Mouse (Mus musculus) liver, embryonic 14.5 days (tissue): Measurements from ENCODE around the gene Bmp7. TPM values are rescaled to one million over a fixed set of nuclear protein-coding genes. Genes with fewer than 3 reads are reported as not detected.

ENCODE experiments used
- ATAC-seq: fragments of 200-750 bp; cut with Nextera tagmentation; 2 replicates; pipeline ENCODE4 v1.8.0; 2017; ENCODE audit warnings: moderate number of reproducible peaks, mild to moderate bottlenecking, moderate library complexity; ENCODE audit not compliant: insufficient read depth
- DNase-seq, 3 experiments: peaks; one replicate each; pipeline ENCODE4 v3.0.0-alpha.2; 2012 to 2013; ENCODE audit warnings: low read depth in 3 of 3, low spot score in 3 of 3
- H3K27ac ChIP-seq: fragments of 300-500 bp; sonication (generic); 2 replicates; pipeline ENCODE4 v1.5.1; 2014; ENCODE audit warnings: moderate library complexity, mild to moderate bottlenecking, control low read depth, inconsistent platforms
- H3K27me3 ChIP-seq: fragments of 300-500 bp; sonication (generic); 2 replicates; pipeline ENCODE4 v1.6.1; 2014; ENCODE audit warnings: mild to moderate bottlenecking, low read length, moderate library complexity; ENCODE audit not compliant: control insufficient read depth, insufficient read depth
- H3K36me3 ChIP-seq: fragments of 300-500 bp; sonication (generic); replicated peaks from 2 replicates; pipeline ENCODE4 v1.6.1; 2014; ENCODE audit warnings: low read depth; ENCODE audit not compliant: control insufficient read depth, insufficient read depth
- H3K4me1 ChIP-seq, 2 experiments: fragments of 200-500 bp in 1 of 2; fragments of 300-500 bp in 1 of 2; sonication (generic) in 1 of 2; replicated peaks; 2 replicates each; pipeline ENCODE4 v1.6.1; 2012 to 2014; ENCODE audit warnings: antibody characterized with exemption in 1 of 2, inconsistent platforms in 1 of 2, low read length in 1 of 2; ENCODE audit not compliant: control insufficient read depth in 2 of 2, insufficient read depth in 2 of 2
- H3K4me2 ChIP-seq: fragments of 300-500 bp; sonication (generic); 2 replicates; pipeline ENCODE4 v1.6.1; 2014; ENCODE audit warnings: low read depth, mild to moderate bottlenecking, control low read depth, moderate library complexity
- H3K4me3 ChIP-seq, 2 experiments: fragments of 200-500 bp in 1 of 2; fragments of 300-500 bp in 1 of 2; sonication (generic) in 1 of 2; 2 replicates each; pipeline ENCODE4 v1.5.1; 2012 to 2014; ENCODE audit warnings: low read depth in 2 of 2, low read length in 2 of 2, mild to moderate bottlenecking in 2 of 2, control low read depth in 1 of 2, inconsistent platforms in 1 of 2, moderate library complexity in 1 of 2; ENCODE audit not compliant: insufficient read depth in 1 of 2
- H3K9ac ChIP-seq: fragments of 300-500 bp; sonication (generic); replicated peaks from 2 replicates; pipeline ENCODE4 v1.6.1; 2014; ENCODE audit warnings: mild to moderate bottlenecking, control low read depth, moderate library complexity
- H3K9me3 ChIP-seq: fragments of 300-500 bp; sonication (generic); 2 replicates; pipeline ENCODE4 v1.6.1; 2016; ENCODE audit warnings: low read length, mixed read lengths; ENCODE audit not compliant: control insufficient read depth
- CTCF ChIP-seq: IDR thresholded peaks from 2 replicates; pipeline ENCODE4 v1.5.1; 2016; ENCODE audit warnings: antibody characterized with exemption, low read depth, control low read depth
- EP300 ChIP-seq: IDR thresholded peaks from 2 replicates; pipeline ENCODE4 v1.6.1; 2016; ENCODE audit warnings: antibody characterized with exemption, low read depth
- WGBS: fragments of 180-500 bp; shearing (Covaris S2); extraction: QIAGEN DNeasy Blood & Tissue Kit; methylation state at CpG from one replicate; pipeline ENCODE4 v1.1.7; 2014; ENCODE audit not compliant: insufficient replicate concordance; 5-methylcytosine and 5-hydroxymethylcytosine counted together
- polyA plus RNA-seq, 2 experiments: library from polyadenylated mRNA; depleted of rRNA in 1 of 2; stranded (reverse) in 1 of 2; unstranded in 1 of 2; fragments of >200 nt; fragmentation: Nextera tagmentation in 1 of 2; extraction: Ambion mirVana in 1 of 2; gene quantifications; 2 replicates each; pipeline versions ENCODE4 v1.2.1 to v1.2.3; 2012 to 2014

The Bmp7 gene
- polyA plus RNA-seq, 2 experiments = 1.7 to 1.8 TPM

DNA sequence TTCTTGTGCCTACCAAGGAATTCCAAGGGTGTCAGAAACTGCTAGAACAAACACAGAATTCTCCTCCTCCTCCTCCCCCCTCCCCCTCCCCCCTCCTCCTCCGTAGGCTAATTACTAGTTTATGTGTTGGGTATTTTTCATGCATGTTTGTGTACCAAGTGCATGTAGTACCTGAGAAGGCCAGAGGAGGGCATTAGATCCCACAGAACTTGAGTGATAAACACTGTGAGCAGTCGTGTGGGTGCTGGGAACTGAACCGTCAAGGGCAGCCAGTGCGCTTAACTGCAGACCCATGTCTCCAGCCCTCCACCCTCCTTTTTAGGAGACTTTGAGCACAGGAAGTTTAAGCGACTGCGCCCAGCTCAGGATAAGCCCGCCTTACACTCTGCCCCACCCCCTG is 75.6 kb downstream of the Bmp7 start:
- Histone ChIP-seq H3K36me3 (no peaks in the 10 kb centered on the region), H3K27me3 (peaks cover 3% of the 10 kb centered on the region; the same call in 1 of the 2 replicates), H3K4me3 (no peak overlapping the region), H3K9me3 (no peaks in the 10 kb centered on the region), H3K9ac (no peak overlapping the region), H3K4me2 (no peak overlapping the region), H3K4me1 (no peaks in the 10 kb centered on the region), H3K27ac (no peak overlapping the region)
- WGBS = 73% methylated on average over 7 of the region's 7 CpGs
- TF ChIP-seq CTCF (0 out of 2 replicates have a peak, but pooled peaks have one; percentile 24), EP300 (no peak)
- ATAC-seq (no peak), DNase-seq (no peak)

DNA sequence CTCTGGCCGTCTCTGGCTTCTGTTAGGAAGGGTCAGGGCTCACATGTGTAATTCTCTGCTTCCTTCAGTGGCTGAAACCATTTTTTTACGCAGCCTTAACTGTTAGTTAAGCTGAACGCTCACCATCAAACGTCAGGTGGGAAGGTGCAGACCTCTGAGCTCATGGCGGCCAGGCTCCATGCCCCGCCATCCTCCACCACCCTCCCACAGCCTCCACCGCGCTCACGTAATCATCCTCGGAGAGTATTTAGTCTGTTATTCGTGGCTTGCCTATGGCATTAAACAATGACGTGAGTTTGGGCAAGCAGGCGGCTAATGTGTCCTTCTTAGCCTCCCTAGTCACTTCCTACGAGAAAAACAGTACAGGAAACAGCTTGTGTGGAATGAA is 76.7 kb downstream of the Bmp7 start:
- Histone ChIP-seq H3K4me1 (no peaks in the 10 kb centered on the region), H3K36me3 (no peaks in the 10 kb centered on the region), H3K27me3 (peaks cover 3% of the 10 kb centered on the region; the same call in 1 of the 2 replicates), H3K9ac (no peak overlapping the region), H3K4me3 (no peak overlapping the region), H3K27ac (no peak overlapping the region), H3K9me3 (no peaks in the 10 kb centered on the region), H3K4me2 (no peak overlapping the region)
- ATAC-seq = no peak
- no peak for TF ChIP-seq EP300
- no peak for TF ChIP-seq CTCF
- no peak for DNase-seq
- 50% methylated on average over 14 of the region's 14 CpGs for WGBS

DNA sequence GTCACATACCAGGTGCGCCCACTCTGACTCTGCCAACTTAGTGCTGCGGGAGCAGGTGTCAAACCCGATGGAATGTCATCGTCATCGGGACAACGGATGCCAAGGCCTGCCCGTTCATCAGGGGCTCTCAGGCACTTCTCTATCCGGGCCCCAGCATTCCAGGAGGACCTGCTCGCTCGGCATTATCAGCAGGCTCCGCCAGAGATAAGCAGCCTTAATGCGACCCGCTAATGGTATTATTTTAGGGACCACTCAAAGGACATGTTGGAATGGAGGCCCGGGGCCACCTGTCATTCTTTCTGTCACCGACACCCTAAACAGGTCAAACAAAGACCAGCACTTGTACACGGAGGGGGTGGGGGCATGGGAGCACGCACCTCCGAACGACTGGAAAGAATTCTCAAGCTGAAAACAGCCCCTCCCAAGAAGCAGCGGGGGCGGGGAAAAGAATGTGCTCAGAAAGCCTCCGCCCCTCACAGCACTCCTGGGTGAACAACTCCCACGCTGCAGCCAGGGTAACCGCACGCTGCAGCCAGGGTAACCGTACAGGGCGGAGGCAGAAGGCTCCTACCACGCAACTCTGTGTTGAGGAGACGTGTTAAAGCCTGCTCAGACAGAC is 77.2 kb downstream of the Bmp7 start:
- no peaks in the 10 kb centered on the region for H3K36me3 ChIP-seq
- no peak for ATAC-seq
- H3K4me3 ChIP-seq = no peak overlapping the region
- no peak overlapping the region for H3K27ac ChIP-seq
- peaks cover 3% of the 10 kb centered on the region; the same call in 1 of the 2 replicates for H3K27me3 ChIP-seq
- no peak for DNase-seq
- no peak for TF ChIP-seq EP300
- no peak for TF ChIP-seq CTCF
- no peaks in the 10 kb centered on the region for H3K9me3 ChIP-seq
- H3K4me1 ChIP-seq = no peaks in the 10 kb centered on the region
- no peak overlapping the region for H3K9ac ChIP-seq
- H3K4me2 ChIP-seq = no peak overlapping the region
- 24% methylated on average over 29 of the region's 29 CpGs for WGBS

DNA sequence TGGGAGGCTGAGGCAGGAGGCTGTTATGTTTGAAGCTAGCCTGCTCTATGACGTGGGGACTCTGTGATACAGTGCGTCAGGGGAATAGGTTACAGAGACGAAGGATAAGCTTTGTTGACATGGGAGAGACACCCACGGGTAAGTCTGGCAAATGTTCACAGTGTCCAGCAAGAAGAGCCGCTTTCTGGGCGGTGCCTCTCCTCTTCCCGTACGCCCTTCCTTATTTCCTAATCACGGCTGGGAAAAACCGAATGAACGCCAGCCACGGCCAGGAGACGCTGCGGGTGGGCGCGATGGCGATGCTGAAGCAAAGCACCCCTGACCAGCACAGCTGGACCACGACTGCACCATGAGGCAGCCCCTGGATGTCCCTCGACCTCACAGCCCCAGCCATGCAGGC is 77.7 kb downstream of the Bmp7 start:
- Histone ChIP-seq H3K27me3 (peaks cover 3% of the 10 kb centered on the region; the same call in 1 of the 2 replicates), H3K9ac (no peak overlapping the region), H3K4me2 (no peak overlapping the region), H3K27ac (no peak overlapping the region), H3K4me1 (no peaks in the 10 kb centered on the region), H3K4me3 (no peak overlapping the region), H3K36me3 (no peaks in the 10 kb centered on the region), H3K9me3 (no peaks in the 10 kb centered on the region)
- TF ChIP-seq EP300 (no peak), CTCF (no peak)
- no peak for ATAC-seq
- DNase-seq = no peak
- 60% methylated on average over 19 of the region's 19 CpGs for WGBS

DNA sequence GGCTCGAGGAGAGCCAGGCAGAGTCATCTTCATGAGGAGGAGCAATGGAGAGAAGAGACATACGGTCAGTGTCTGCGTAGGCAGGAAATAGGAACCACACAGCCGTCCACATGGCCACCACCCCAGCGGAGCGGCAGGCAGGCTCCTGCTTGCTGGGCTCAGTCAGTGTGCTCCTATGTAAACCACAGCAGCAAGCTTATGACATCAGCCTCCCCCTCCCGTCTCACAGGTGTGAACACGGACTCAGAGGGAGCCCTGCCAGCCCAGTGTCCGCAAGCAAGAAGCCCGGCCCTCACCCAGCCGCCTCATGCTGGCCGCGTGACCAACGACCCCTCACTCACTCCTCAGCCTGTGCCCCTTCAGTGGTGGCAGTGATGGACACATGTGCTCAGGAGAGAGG is 78.5 kb downstream of the Bmp7 start:
- Histone ChIP-seq H3K4me3 (no peak overlapping the region), H3K9ac (no peak overlapping the region), H3K4me1 (no peaks in the 10 kb centered on the region), H3K27me3 (peaks cover 3% of the 10 kb centered on the region; the same call in 1 of the 2 replicates), H3K9me3 (no peaks in the 10 kb centered on the region), H3K27ac (no peak overlapping the region), H3K36me3 (no peaks in the 10 kb centered on the region), H3K4me2 (no peak overlapping the region)
- DNase-seq (no peak), ATAC-seq (no peak)
- TF ChIP-seq CTCF = no peak
- no peak for TF ChIP-seq EP300
- WGBS = 61% methylated on average over 14 of the region's 14 CpGs
